Mouse (Mus musculus) embryonic facial prominence, embryonic 10.5 days (tissue): Measurements from ENCODE around the gene Wdfy4. TPM values are rescaled to one million over a fixed set of nuclear protein-coding genes. Genes with fewer than 3 reads are reported as not detected.

Source experiments
- DNase-seq: peaks from one replicate; pipeline ENCODE4 v3.0.0-alpha.2; 2017; ENCODE audit warnings: low spot score
- H3K27ac ChIP-seq: fragments of 300-500 bp; sonication (generic); replicated peaks from 2 replicates; pipeline ENCODE4 v1.5.1; 2016; ENCODE audit warnings: mild to moderate bottlenecking
- H3K27me3 ChIP-seq: fragments of 300-500 bp; sonication (generic); replicated peaks from 2 replicates; pipeline ENCODE4 v1.6.1; 2016; ENCODE audit warnings: low read depth, mild to moderate bottlenecking; ENCODE audit not compliant: poor library complexity, severe bottlenecking
- H3K36me3 ChIP-seq: fragments of 300-500 bp; sonication (generic); replicated peaks from 2 replicates; pipeline ENCODE4 v1.6.1; 2016; ENCODE audit warnings: mild to moderate bottlenecking, moderate library complexity
- H3K4me1 ChIP-seq: fragments of 300-500 bp; sonication (generic); 2 replicates; pipeline ENCODE4 v1.6.1; 2016
- H3K4me3 ChIP-seq: fragments of 300-500 bp; sonication (generic); 2 replicates; pipeline ENCODE4 v1.5.1; 2016; ENCODE audit warnings: mild to moderate bottlenecking, moderate library complexity
- H3K9me3 ChIP-seq: fragments of 300-500 bp; sonication (generic); 2 replicates; pipeline ENCODE4 v1.6.1; 2016; ENCODE audit warnings: mild to moderate bottlenecking
- WGBS: fragments of 180-500 bp; shearing (Covaris S2); methylation state at CpG from one replicate; pipeline ENCODE4 v1.1.7; 2016; 5-methylcytosine and 5-hydroxymethylcytosine counted together
- polyA plus RNA-seq: library from polyadenylated mRNA; unstranded; fragments of >200 nt; fragmentation: Nextera tagmentation; extraction: Ambion mirVana; gene quantifications from 2 replicates; pipeline ENCODE4 v1.2.1, GENCODE M21; 2016

Wdfy4 gene
- polyA plus RNA-seq, 1 experiment from 2014 or later = 0.17 TPM

DNA sequence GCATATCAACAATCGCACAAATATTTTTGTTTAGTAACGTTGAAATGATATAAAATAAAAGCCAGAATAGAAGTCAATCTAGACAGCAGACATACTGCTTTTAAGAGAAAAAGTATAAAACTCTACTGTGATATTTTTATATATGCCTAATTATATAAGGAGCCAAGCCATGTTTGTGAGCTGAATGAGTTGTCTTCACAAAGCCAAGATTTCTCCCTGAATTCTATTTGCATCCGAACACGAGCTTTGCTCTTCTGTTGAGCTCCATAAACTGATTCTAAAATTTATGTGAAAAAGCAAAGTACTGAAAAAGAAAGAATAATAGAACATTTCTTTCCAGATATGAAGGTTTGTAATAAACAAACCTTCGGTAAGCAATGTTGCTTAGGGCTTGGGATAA lies 5.2 kb downstream of the Wdfy4 start:
- no peaks in the 10 kb centered on the region for H3K27me3 ChIP-seq
- H3K4me3 ChIP-seq = no peak overlapping the region
- no peak overlapping the region for H3K27ac ChIP-seq
- no peaks in the 10 kb centered on the region for H3K36me3 ChIP-seq
- 92% methylated on average over 5 of the region's 5 CpGs for WGBS
- no peaks in the 10 kb centered on the region for H3K9me3 ChIP-seq
- no peaks in the 10 kb centered on the region for H3K4me1 ChIP-seq
- DNase-seq = no peak

DNA sequence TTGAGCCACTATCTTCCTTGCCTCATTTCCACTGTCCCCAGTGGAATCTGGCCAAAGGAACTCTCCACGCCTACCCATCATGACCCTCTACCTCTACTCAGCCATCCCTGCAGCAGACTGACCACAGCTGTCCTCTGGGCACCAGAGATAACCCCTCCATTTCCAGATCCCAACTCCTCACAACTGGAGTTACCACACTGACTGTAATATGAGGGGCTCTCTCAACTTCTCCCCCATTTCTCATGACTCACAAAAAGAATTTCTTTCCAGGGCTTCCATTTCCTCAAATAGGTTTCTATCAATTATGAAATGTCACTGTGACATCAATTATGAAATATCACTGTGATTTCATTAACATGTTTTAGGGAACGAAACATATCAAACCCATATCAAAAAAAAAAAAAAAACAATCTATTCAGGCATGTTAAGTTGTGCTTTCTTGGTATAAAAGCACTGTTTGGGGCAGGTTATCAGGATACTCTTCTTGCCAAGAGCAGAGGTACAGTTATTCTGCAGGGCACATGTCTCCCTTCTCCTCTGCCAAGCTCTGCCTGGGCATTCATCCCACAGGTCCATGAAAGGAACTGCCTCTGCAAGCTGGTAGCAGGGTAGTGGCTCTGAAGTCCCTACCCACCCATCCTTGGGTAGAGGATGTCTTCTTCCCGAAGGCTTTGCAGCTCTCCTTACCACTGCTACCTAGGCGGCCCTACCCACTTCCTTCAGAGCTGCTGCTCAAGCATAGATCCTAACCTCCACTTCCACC lies 10.1 kb downstream of the Wdfy4 start:
- Histone ChIP-seq H3K9me3 (0 out of 2 replicates have a peak, but pooled peaks cover 3% of the 10 kb centered on the region), H3K36me3 (no peaks in the 10 kb centered on the region), H3K27me3 (no peaks in the 10 kb centered on the region), H3K4me1 (no peaks in the 10 kb centered on the region), H3K4me3 (no peak overlapping the region), H3K27ac (no peak overlapping the region)
- 84% methylated on average over 4 of the region's 4 CpGs for WGBS
- no peak for DNase-seq

- H3K9me3 ChIP-seq = 0 out of 2 replicates have a peak, but pooled peaks cover 3% of the 10 kb centered on the region
- no peak overlapping the region for H3K4me3 ChIP-seq
- DNase-seq = no peak
- no peaks in the 10 kb centered on the region for H3K36me3 ChIP-seq
- no peak overlapping the region for H3K27ac ChIP-seq
- 75% methylated on average over 1 of the region's 1 CpGs for WGBS
- no peaks in the 10 kb centered on the region for H3K4me1 ChIP-seq
- no peaks in the 10 kb centered on the region for H3K27me3 ChIP-seq
Measured at GRCm38 (mm10) chr14:33171942-33172341, 13.4 kb downstream of the Wdfy4 start.

GRCm38 (mm10) chr14:33168750-33169149 lies 16.6 kb downstream of the Wdfy4 start:
- DNase-seq = no peak
- H3K27me3 ChIP-seq = no peaks in the 10 kb centered on the region
- H3K9me3 ChIP-seq = 0 out of 2 replicates have a peak, but pooled peaks cover 3% of the 10 kb centered on the region
- no peak overlapping the region for H3K4me3 ChIP-seq
- H3K4me1 ChIP-seq = no peaks in the 10 kb centered on the region
- no peaks in the 10 kb centered on the region for H3K36me3 ChIP-seq
- WGBS = 86% methylated on average over 4 of the region's 4 CpGs
- no peak overlapping the region for H3K27ac ChIP-seq

DNA sequence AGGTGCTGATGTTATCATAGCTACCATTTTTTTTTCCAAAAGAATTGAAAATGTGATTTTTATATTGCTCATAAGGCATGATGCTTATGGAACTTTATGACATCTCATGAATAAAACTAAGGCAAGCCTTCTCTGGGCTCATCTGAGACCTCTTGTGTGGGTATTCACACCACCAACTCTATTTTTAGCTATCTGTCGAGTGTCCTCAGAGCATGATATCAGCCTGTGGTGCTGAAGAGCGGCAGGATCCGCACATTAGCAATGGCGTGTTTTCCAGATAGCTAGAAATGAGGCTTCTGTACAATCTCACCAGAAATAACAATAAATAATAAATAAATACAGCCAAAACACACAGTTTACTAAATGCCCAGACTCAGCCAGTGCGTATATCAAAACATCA lies 23.1 kb downstream of the Wdfy4 start:
- H3K27ac ChIP-seq = no peak overlapping the region
- no peak for DNase-seq
- no peaks in the 10 kb centered on the region for H3K27me3 ChIP-seq
- WGBS = 94% methylated on average over 5 of the region's 5 CpGs
- no peaks in the 10 kb centered on the region for H3K9me3 ChIP-seq
- H3K4me3 ChIP-seq = no peak overlapping the region
- no peaks in the 10 kb centered on the region for H3K4me1 ChIP-seq
- H3K36me3 ChIP-seq = no peaks in the 10 kb centered on the region

DNA sequence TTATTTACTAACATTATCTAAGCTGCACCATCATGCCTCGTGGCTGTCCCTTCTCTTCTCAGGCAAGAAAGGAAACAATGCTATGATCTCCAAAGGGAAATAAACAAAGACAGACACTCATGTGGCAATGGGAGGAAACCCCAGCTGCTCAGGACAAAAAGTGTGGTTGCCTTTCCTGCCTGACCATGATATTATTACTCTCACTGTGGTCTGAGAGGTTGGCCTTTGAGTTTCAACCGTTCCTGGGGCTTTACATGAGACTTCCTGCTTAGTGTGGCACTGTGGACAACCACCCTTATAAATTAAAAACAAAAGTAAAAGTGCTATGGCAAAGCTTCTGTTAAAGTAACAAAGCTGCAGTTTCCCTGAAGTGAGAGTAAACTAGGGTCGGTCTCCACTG lies 27.0 kb downstream of the Wdfy4 start:
- WGBS = 81% methylated on average over 3 of the region's 3 CpGs
- H3K36me3 ChIP-seq = no peaks in the 10 kb centered on the region
- no peaks in the 10 kb centered on the region for H3K27me3 ChIP-seq
- H3K9me3 ChIP-seq = no peaks in the 10 kb centered on the region
- DNase-seq = no peak
- H3K4me3 ChIP-seq = no peak overlapping the region
- H3K4me1 ChIP-seq = no peaks in the 10 kb centered on the region
- no peak overlapping the region for H3K27ac ChIP-seq

- Histone ChIP-seq H3K27ac (no peak overlapping the region), H3K36me3 (no peaks in the 10 kb centered on the region), H3K4me1 (0 out of 2 replicates have a peak, but pooled peaks cover 2% of the 10 kb centered on the region), H3K27me3 (peaks cover 16% of the 10 kb centered on the region), H3K9me3 (no peaks in the 10 kb centered on the region), H3K4me3 (no peak overlapping the region)
- WGBS = 76% methylated on average over 1 of the region's 1 CpGs
- no peak for DNase-seq
Measured at GRCm38 (mm10) chr14:33152941-33153340, 32.4 kb downstream of the Wdfy4 start.

DNA sequence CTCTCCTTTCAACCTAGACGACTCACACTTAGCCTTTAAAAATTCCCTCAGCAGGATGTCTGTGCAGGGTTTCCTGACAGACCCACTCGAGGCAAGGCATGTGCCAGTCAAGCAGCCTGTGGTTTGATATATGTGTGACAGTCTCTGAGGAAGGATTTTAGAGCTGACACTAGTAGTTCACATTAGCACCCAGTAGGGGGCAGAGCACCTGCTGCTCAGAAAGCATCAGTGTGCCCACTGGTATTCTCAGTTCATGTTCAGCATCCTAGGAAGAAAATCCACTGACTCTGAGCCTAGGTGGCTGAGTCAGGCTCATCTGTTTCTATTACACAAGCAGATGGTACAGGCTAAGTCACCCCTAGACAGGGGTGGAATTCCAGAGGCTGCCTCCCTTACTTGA lies 39.0 kb downstream of the Wdfy4 start:
- no peaks in the 10 kb centered on the region for H3K36me3 ChIP-seq
- no peak for DNase-seq
- H3K9me3 ChIP-seq = no peaks in the 10 kb centered on the region
- H3K4me3 ChIP-seq = no peak overlapping the region
- 0 out of 2 replicates have a peak, but pooled peaks cover 2% of the 10 kb centered on the region for H3K4me1 ChIP-seq
- H3K27me3 ChIP-seq = peaks cover 23% of the 10 kb centered on the region
- 18% methylated on average over 2 of the region's 2 CpGs for WGBS
- H3K27ac ChIP-seq = no peak overlapping the region

DNA sequence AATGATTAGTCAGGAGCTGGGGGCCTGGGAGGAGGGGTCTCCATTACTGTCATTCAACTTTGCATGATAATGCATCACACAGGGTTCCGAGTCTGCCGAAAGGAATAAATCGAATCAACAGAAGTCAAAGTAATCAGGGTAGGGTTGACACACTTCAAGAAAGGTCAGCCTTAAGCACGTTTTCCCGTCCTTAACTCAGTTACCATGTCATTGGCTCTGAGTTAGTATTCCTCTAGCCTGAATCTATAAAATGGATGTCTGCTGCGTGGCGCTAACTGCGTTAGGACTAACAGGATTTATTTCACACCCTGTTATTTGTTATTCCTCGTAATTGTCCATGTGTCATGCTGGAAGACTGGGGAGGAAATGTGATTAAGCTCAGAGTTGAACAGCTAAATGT lies 48.5 kb downstream of the Wdfy4 start:
- Histone ChIP-seq H3K27ac (no peak overlapping the region), H3K4me3 (no peak overlapping the region), H3K27me3 (no peaks in the 10 kb centered on the region), H3K9me3 (no peaks in the 10 kb centered on the region), H3K36me3 (no peaks in the 10 kb centered on the region), H3K4me1 (no peaks in the 10 kb centered on the region)
- DNase-seq = no peak
- WGBS = 78% methylated on average over 9 of the region's 9 CpGs

DNA sequence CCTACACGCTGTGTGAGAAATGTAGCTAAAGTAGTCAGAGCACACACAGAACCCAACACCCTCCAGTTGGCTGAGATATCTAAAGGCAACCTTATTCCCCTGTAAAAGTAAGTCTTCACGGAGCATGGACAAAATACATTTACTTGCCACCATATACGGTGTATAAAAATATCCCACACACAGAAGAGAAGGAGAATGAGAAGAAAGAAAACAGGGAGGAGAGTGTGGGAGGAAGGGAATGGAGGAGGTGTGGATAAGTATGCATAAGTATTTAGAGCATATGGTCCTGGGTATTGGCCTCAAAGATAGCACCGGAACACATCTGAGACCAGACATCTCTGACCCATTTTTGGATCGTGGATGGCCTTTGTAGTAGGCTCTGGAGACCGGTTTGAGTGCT lies 50.1 kb downstream of the Wdfy4 start:
- H3K4me1 ChIP-seq = no peaks in the 10 kb centered on the region
- no peak for DNase-seq
- no peaks in the 10 kb centered on the region for H3K27me3 ChIP-seq
- 90% methylated on average over 6 of the region's 6 CpGs for WGBS
- H3K4me3 ChIP-seq = no peak overlapping the region
- no peaks in the 10 kb centered on the region for H3K36me3 ChIP-seq
- H3K9me3 ChIP-seq = no peaks in the 10 kb centered on the region
- H3K27ac ChIP-seq = no peak overlapping the region

DNA sequence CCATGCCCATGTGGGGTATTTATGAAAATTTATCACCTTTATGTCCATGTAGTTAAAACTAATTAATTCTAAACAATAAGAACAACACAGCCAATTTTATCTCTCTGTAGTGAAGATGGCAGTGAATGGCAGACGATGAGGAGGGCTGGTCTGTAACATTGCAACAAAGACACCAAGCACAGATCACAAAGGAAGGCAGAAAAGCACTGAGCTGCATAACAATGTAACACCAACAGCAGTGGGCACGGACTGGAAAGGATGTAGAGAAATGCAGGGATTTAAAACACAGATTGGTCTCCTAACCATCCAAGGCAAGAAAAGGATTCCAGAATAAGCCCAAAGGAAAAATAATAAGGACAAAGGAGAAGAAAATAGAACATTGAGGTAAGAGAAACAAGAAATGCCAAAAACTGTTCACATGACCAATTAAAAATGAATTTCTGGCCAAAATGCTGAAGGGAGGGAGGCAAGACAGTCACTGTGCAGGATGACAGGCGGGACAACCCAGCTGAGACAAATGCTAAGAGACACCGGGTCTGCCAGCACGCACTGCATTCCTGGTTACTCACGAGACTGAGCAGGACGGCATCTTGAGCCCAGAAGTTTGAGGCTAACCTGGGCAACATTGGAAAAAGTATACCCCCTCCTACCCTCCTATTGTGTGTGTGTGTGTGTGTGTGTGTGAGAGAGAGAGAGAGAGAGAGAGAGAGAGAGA lies 54.1 kb downstream of the Wdfy4 start:
- no peak overlapping the region for H3K27ac ChIP-seq
- DNase-seq = no peak
- H3K4me1 ChIP-seq = no peaks in the 10 kb centered on the region
- no peaks in the 10 kb centered on the region for H3K27me3 ChIP-seq
- H3K36me3 ChIP-seq = no peaks in the 10 kb centered on the region
- H3K9me3 ChIP-seq = no peaks in the 10 kb centered on the region
- 73% methylated on average over 7 of the region's 7 CpGs for WGBS
- no peak overlapping the region for H3K4me3 ChIP-seq

- Histone ChIP-seq H3K4me1 (no peaks in the 10 kb centered on the region), H3K9me3 (no peaks in the 10 kb centered on the region), H3K4me3 (no peak overlapping the region), H3K27me3 (no peaks in the 10 kb centered on the region), H3K36me3 (no peaks in the 10 kb centered on the region), H3K27ac (no peak overlapping the region)
- no peak for DNase-seq
- WGBS = 84% methylated on average over 1 of the region's 1 CpGs
Measured at GRCm38 (mm10) chr14:33116590-33116989, 68.7 kb downstream of the Wdfy4 start.

DNA sequence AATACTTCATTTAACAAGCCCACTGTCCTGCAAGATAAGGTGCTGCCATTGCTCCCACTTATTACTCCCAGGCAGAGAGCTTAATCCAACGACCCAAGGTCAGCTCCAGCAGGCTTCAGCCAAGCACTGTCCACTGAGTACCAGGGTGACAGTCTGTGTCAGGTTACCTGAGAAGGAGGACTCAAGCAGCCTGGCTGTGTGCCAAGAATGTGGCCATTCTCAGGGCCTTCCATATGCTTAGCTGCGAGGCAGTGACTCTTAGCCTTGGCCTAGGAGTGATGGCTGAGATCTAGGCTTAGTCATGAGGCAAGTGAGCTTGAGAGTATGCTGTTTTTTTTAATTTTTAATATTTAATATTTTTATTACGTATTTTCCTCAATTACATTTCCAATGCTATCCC lies 80.5 kb downstream of the Wdfy4 start:
- no peaks in the 10 kb centered on the region for H3K27me3 ChIP-seq
- 71% methylated on average over 3 of the region's 3 CpGs for WGBS
- no peaks in the 10 kb centered on the region for H3K36me3 ChIP-seq
- no peaks in the 10 kb centered on the region for H3K9me3 ChIP-seq
- no peak overlapping the region for H3K27ac ChIP-seq
- H3K4me1 ChIP-seq = no peaks in the 10 kb centered on the region; the same call in 1 of the 2 replicates
- H3K4me3 ChIP-seq = no peak overlapping the region
- DNase-seq = no peak
